Mouse (Mus musculus): Measurements from ENCODE around the gene Ankrd11. TPM values are rescaled to one million over a fixed set of nuclear protein-coding genes. Genes with fewer than 3 reads are reported as not detected.

Ankrd11 gene
- total RNA-seq, 2 experiments from 2014 or later: 154 to 164 TPM

GRCm38 (mm10) chr8:122901892-122902515 lies 140.1 kb downstream of the Ankrd11 start:
- DNase-seq (ENCODE audit: low spot score in 2 of 2): no peak

GRCm38 (mm10) chr8:122901476-122901875 lies 140.6 kb downstream of the Ankrd11 start:
- DNase-seq (ENCODE audit: low spot score in 2 of 2): no peak

- no peak for DNase-seq (ENCODE audit: low spot score in 2 of 2)
These were observed 143.0 kb downstream of the Ankrd11 start for GRCm38 (mm10) chr8:122899085-122899484.

GRCm38 (mm10) chr8:122898473-122898872 lies 143.6 kb downstream of the Ankrd11 start:
- no peak for DNase-seq (ENCODE audit: low spot score in 2 of 2)

GRCm38 (mm10) chr8:122898018-122898417 lies 144.1 kb downstream of the Ankrd11 start:
- no peak for DNase-seq (ENCODE audit: low spot score in 2 of 2)

GRCm38 (mm10) chr8:122897200-122897599 lies 144.9 kb downstream of the Ankrd11 start:
- no peak for DNase-seq (ENCODE audit: low spot score in 2 of 2)

- no peak for DNase-seq (ENCODE audit: low spot score in 2 of 2)
These were observed 145.8 kb downstream of the Ankrd11 start for GRCm38 (mm10) chr8:122896317-122896716.

GRCm38 (mm10) chr8:122893451-122893850 lies 148.6 kb downstream of the Ankrd11 start:
- DNase-seq (ENCODE audit: low spot score in 2 of 2): no peak

- no peak for DNase-seq (ENCODE audit: low spot score in 2 of 2)
These were observed 150.6 kb downstream of the Ankrd11 start for GRCm38 (mm10) chr8:122891440-122891839.

- no peak for DNase-seq (ENCODE audit: low spot score in 2 of 2)
These were observed 158.4 kb downstream of the Ankrd11 start for GRCm38 (mm10) chr8:122883671-122884070.

- DNase-seq (ENCODE audit: low spot score in 2 of 2): no peak
These were observed 161.8 kb downstream of the Ankrd11 start for GRCm38 (mm10) chr8:122880302-122880701.

GRCm38 (mm10) chr8:122878231-122878630 lies 163.8 kb downstream of the Ankrd11 start:
- DNase-seq (ENCODE audit: low spot score in 2 of 2): no peak

- no peak for DNase-seq (ENCODE audit: low spot score in 2 of 2)
These were observed 166.9 kb downstream of the Ankrd11 start for GRCm38 (mm10) chr8:122875186-122875585.

- DNase-seq (ENCODE audit: low spot score in 2 of 2): no peak
These were observed 168.9 kb downstream of the Ankrd11 start for GRCm38 (mm10) chr8:122873171-122873570.

- no peak for DNase-seq (ENCODE audit: low spot score in 2 of 2)
These were observed 170.4 kb downstream of the Ankrd11 start for GRCm38 (mm10) chr8:122871663-122872062.

- DNase-seq (ENCODE audit: low spot score in 2 of 2): no peak
These were observed 171.7 kb downstream of the Ankrd11 start for GRCm38 (mm10) chr8:122870377-122870863.

- DNase-seq (ENCODE audit: low spot score in 2 of 2): no peak
These were observed 174.1 kb downstream of the Ankrd11 start for GRCm38 (mm10) chr8:122867982-122868381.

GRCm38 (mm10) chr8:122866231-122866630 lies 175.8 kb downstream of the Ankrd11 start:
- DNase-seq (ENCODE audit: low spot score in 2 of 2): no peak

- no peak for DNase-seq (ENCODE audit: low spot score in 2 of 2)
These were observed 176.6 kb downstream of the Ankrd11 start for GRCm38 (mm10) chr8:122865441-122865840.

GRCm38 (mm10) chr8:122864719-122865129 lies 177.4 kb downstream of the Ankrd11 start:
- no peak for DNase-seq (ENCODE audit: low spot score in 2 of 2)

GRCm38 (mm10) chr8:122859843-122860242 lies 182.2 kb downstream of the Ankrd11 start:
- no peak for DNase-seq (ENCODE audit: low spot score in 2 of 2)

GRCm38 (mm10) chr8:122856288-122856687 lies 185.8 kb downstream of the Ankrd11 start:
- DNase-seq (ENCODE audit: low spot score in 2 of 2): no peak

GRCm38 (mm10) chr8:122855123-122855522 lies 187.0 kb downstream of the Ankrd11 start:
- DNase-seq (ENCODE audit: low spot score in 2 of 2): no peak

All from left cerebral cortex, adult 18-20 months (tissue).